Mouse (Mus musculus): ENCODE data around the gene Klhl21.

- TF ChIP-seq POLR2A (IDR thresholded peaks at IDR 0.05; ENCODE audit: insufficient read depth, low read depth, low read length): no peak
- no peak for TF ChIP-seq CTCF (IDR thresholded peaks at IDR 0.05; ENCODE audit: insufficient read depth, low read depth, low read length)
These were observed 479 bp upstream of the Klhl21 start for GRCm38 (mm10) chr4:152008148-152008500.

Measured in olfactory bulb, adult 2 months (tissue).